Mouse (Mus musculus) CH12.LX (cell line): ENCODE results near the gene Ankrd39. TPM values are rescaled to one million over a fixed set of nuclear protein-coding genes. Genes with fewer than 3 reads are reported as not detected.

ENCODE experiments used
- DNase-seq: peaks from one replicate; pipeline ENCODE4 v3.0.0-alpha.2; 2013; ENCODE audit errors: extremely low read depth
- H3K27ac ChIP-seq: 2 replicates; pipeline ENCODE4 v1.5.1; 2012; ENCODE audit warnings: low read depth, mild to moderate bottlenecking, control low read depth, moderate library complexity; ENCODE audit not compliant: insufficient read depth
- H3K27me3 ChIP-seq: replicated peaks from 2 replicates; pipeline ENCODE3; 2012; ENCODE audit warnings: inconsistent platforms
- H3K36me3 ChIP-seq, 2 experiments: replicated peaks in 1 of 2; 2 replicates each; pipeline versions ENCODE3 to v1.6.1; 2012; ENCODE audit warnings: inconsistent platforms in 1 of 2, low read length in 1 of 2, mild to moderate bottlenecking in 1 of 2, mixed read lengths in 1 of 2, moderate library complexity in 1 of 2; ENCODE audit not compliant: control insufficient read depth in 1 of 2, insufficient read depth in 1 of 2
- H3K4me1 ChIP-seq, 2 experiments: 2 replicates each; pipeline ENCODE4 v1.6.1; 2012; ENCODE audit warnings: inconsistent platforms in 1 of 2, moderate library complexity in 1 of 2; ENCODE audit not compliant: insufficient read depth in 2 of 2, control insufficient read depth in 1 of 2
- H3K4me2 ChIP-seq: 2 replicates; pipeline ENCODE4 v1.6.1; 2012; ENCODE audit warnings: low read depth, mild to moderate bottlenecking, control low read depth; ENCODE audit not compliant: poor library complexity, insufficient read depth, severe bottlenecking
- H3K4me3 ChIP-seq, 3 experiments: fragments of 150-350 bp in 1 of 3; sonication (generic) in 1 of 3; replicated peaks in 1 of 3; 2 replicates each; pipeline versions ENCODE3 to v1.5.1; 2011 to 2012; ENCODE audit warnings: low read depth in 2 of 3, low read length in 2 of 3, mild to moderate bottlenecking in 2 of 3, moderate library complexity in 2 of 3, control low read depth in 1 of 3, improper control_type of control experiment in 1 of 3, inconsistent platforms in 1 of 3, mixed read lengths in 1 of 3; ENCODE audit not compliant: poor library complexity in 1 of 3
- H3K79me2 ChIP-seq: replicated peaks from 2 replicates; pipeline ENCODE4 v1.6.1; 2012; ENCODE audit warnings: mild to moderate bottlenecking, moderate library complexity; ENCODE audit not compliant: control insufficient read depth, poor library complexity, insufficient read depth, severe bottlenecking; ENCODE audit errors: extremely low read depth
- H3K9ac ChIP-seq: 2 replicates; pipeline ENCODE4 v1.6.1; 2012; ENCODE audit warnings: low read depth, mild to moderate bottlenecking, control low read depth, moderate library complexity; ENCODE audit not compliant: insufficient read depth
- H3K9me3 ChIP-seq: replicated peaks from 2 replicates; pipeline ENCODE3; 2012; ENCODE audit warnings: low read length, inconsistent platforms, mixed read lengths
- BHLHE40 ChIP-seq: IDR thresholded peaks from 2 replicates; pipeline ENCODE4 v1.6.1; 2011; ENCODE audit warnings: mild to moderate bottlenecking, low read depth, low read length, improper control_type of control experiment
- CHD1 ChIP-seq: IDR thresholded peaks from 2 replicates; pipeline ENCODE4 v1.6.1; 2012; ENCODE audit warnings: low read depth, low read length, improper control_type of control experiment, inconsistent platforms
- CHD2 ChIP-seq: IDR thresholded peaks from 2 replicates; pipeline ENCODE4 v1.6.1; 2011; ENCODE audit warnings: low read length, improper control_type of control experiment
- E2F4 ChIP-seq: IDR thresholded peaks from 2 replicates; pipeline ENCODE4 v1.6.1; 2011; ENCODE audit warnings: low read depth, low read length, improper control_type of control experiment; ENCODE audit not compliant: insufficient replicate concordance
- ELF1 ChIP-seq: IDR thresholded peaks from 2 replicates; pipeline ENCODE4 v1.6.1; 2014; ENCODE audit warnings: low read depth, mild to moderate bottlenecking, inconsistent platforms, low read length, improper control_type of control experiment
- ETS1 ChIP-seq: conservative IDR thresholded peaks from 2 replicates; pipeline ENCODE4 v1.6.1; 2012; ENCODE audit warnings: low read depth, mild to moderate bottlenecking, inconsistent platforms, low read length, improper control_type of control experiment, moderate library complexity
- GABPA ChIP-seq: IDR thresholded peaks from 2 replicates; pipeline ENCODE4 v1.6.1; 2012; ENCODE audit warnings: low read depth, low read length, improper control_type of control experiment, inconsistent platforms; ENCODE audit not compliant: insufficient replicate concordance
- IRF4 ChIP-seq: IDR thresholded peaks from 2 replicates; pipeline ENCODE4 v1.6.1; 2014; ENCODE audit warnings: low read depth, mild to moderate bottlenecking, inconsistent platforms, low read length, improper control_type of control experiment
- JUND ChIP-seq: conservative IDR thresholded peaks from 2 replicates; pipeline ENCODE4 v1.6.1; 2011; ENCODE audit warnings: low read depth, low read length, improper control_type of control experiment
- MAFK ChIP-seq: IDR thresholded peaks from 2 replicates; pipeline ENCODE4 v1.6.1; 2011; ENCODE audit warnings: low read length, improper control_type of control experiment; ENCODE audit not compliant: insufficient replicate concordance
- MAX ChIP-seq: IDR thresholded peaks from 2 replicates; pipeline ENCODE4 v1.6.1; 2011; ENCODE audit warnings: low read length, improper control_type of control experiment
- MAZ ChIP-seq: IDR thresholded peaks from 2 replicates; pipeline ENCODE4 v1.6.1; 2012; ENCODE audit warnings: low read depth, mild to moderate bottlenecking, inconsistent platforms, low read length, improper control_type of control experiment, moderate library complexity
- NELFE ChIP-seq: IDR thresholded peaks from 2 replicates; pipeline ENCODE4 v1.6.1; 2011; ENCODE audit warnings: low read depth, low read length, improper control_type of control experiment
- RAD21 ChIP-seq: IDR thresholded peaks from 2 replicates; pipeline ENCODE4 v1.6.1; 2011; ENCODE audit warnings: low read depth, mild to moderate bottlenecking, low read length, improper control_type of control experiment, moderate library complexity
- USF1 ChIP-seq: IDR thresholded peaks from 2 replicates; pipeline ENCODE4 v1.6.1; 2014; ENCODE audit warnings: low read depth, mild to moderate bottlenecking, inconsistent platforms, low read length, improper control_type of control experiment
- ZC3H11A ChIP-seq: IDR thresholded peaks from 2 replicates; pipeline ENCODE4 v1.6.1; 2012; ENCODE audit warnings: low read depth, mild to moderate bottlenecking, inconsistent platforms, low read length, improper control_type of control experiment
- ZMIZ1 ChIP-seq: IDR thresholded peaks from 2 replicates; pipeline ENCODE4 v1.6.1; 2012; ENCODE audit warnings: low read depth, mild to moderate bottlenecking, inconsistent platforms, low read length, improper control_type of control experiment
- dilution Hi-C: fragments of 300-500 bp; cut with MboI; formaldehyde crosslinking; loops from 2 replicates; pipeline ENCODE4 v1.14.3; 2020; ENCODE audit warnings: low sequenced_read_pairs; ENCODE audit not compliant: extremely low pct_unique_long_range_greater_than_20kb, extremely low pct_ligation_motif_present
- in situ Hi-C: fragments of 300-500 bp; cut with MboI; formaldehyde crosslinking; loops from 3 replicates; pipeline ENCODE4 v1.14.3; 2019; ENCODE audit warnings: low sequenced_read_pairs, low pct_ligation_motif_present, low pct_unique_long_range_greater_than_20kb, mixed read lengths
- polyA plus RNA-seq: library from polyadenylated mRNA; unstranded; fragments of >175 nt; gene quantifications from 2 replicates; pipeline ENCODE4 v1.2.1, GENCODE M21; 2012; ENCODE audit warnings: low read depth; ENCODE audit not compliant: insufficient read length
- total RNA-seq, 2 experiments: library from RNA; depleted of rRNA; stranded (reverse); fragments of 300-350 nt in 1 of 2; fragments of >200 nt in 1 of 2; gene quantifications; 2 replicates each; pipeline ENCODE4 v1.2.3; 2012 to 2014

Ankrd39 gene
- total and polyA plus RNA-seq, 3 experiments = 4.3 to 14.8 (median 11.6) TPM

- Histone ChIP-seq H3K9me3 (no peaks in the 10 kb centered on the region), H3K4me3 (no peak overlapping the region), H3K27me3 (no peaks in the 10 kb centered on the region), H3K79me2 (no peaks in the 10 kb centered on the region), H3K4me1 (peaks cover 9 to 26% of the 10 kb centered on the region in 2 experiments), H3K4me2 (no peak overlapping the region), H3K36me3 (no peaks in the 10 kb centered on the region), H3K27ac (no peak overlapping the region), H3K9ac (no peak overlapping the region)
- in situ Hi-C loops (no loop called here), dilution Hi-C loops (no loop called here)
- TF ChIP-seq JUND = no peak
- no peak for TF ChIP-seq MAFK
- no peak for TF ChIP-seq MAZ
- TF ChIP-seq RAD21 = no peak
- no peak for TF ChIP-seq ELF1
- no peak for TF ChIP-seq MAX
- no peak for TF ChIP-seq GABPA
- no peak for TF ChIP-seq ZC3H11A
- no peak for TF ChIP-seq CHD1
- TF ChIP-seq BHLHE40 = no peak
- TF ChIP-seq ZMIZ1 = no peak
- TF ChIP-seq CHD2 = no peak
- TF ChIP-seq NELFE = no peak
- DNase-seq = no peak
Observed at GRCm38 (mm10) chr1:36596114-36596513, 48.9 kb upstream of the Ankrd39 start.

- Histone ChIP-seq H3K36me3 (no peaks in the 10 kb centered on the region), H3K4me3 (no peak overlapping the region), H3K9me3 (no peaks in the 10 kb centered on the region), H3K79me2 (no peaks in the 10 kb centered on the region), H3K27ac (no peak overlapping the region), H3K4me2 (no peak overlapping the region), H3K27me3 (no peaks in the 10 kb centered on the region), H3K9ac (no peak overlapping the region), H3K4me1 (peaks cover 15 to 34% of the 10 kb centered on the region in 2 experiments)
- dilution Hi-C loops = no loop called here
- TF ChIP-seq IRF4 = no peak
- no peak for TF ChIP-seq MAZ
- no peak for TF ChIP-seq USF1
- no peak for TF ChIP-seq E2F4
- TF ChIP-seq ETS1 = no peak
- TF ChIP-seq ZMIZ1 = no peak
- DNase-seq = no peak
- in situ Hi-C loops = no loop called here
Observed at GRCm38 (mm10) chr1:36595167-36595931, 48.1 kb upstream of the Ankrd39 start.
